ENCODE assay signal across 21 mouse cellular contexts in genomic region chr12:80932865-80933264, GRCm38 (mm10). TPM values are rescaled to one million over a fixed set of nuclear protein-coding genes. Genes with fewer than 3 reads are reported as not detected.
"Had no signal": no experiment of that assay in that cellular context is flagged by ENCODE, and none has a peak within 500 bp of the region (broad histone marks: within the 10 kb centered on the region; RNA-seq: fewer than 3 reads in every experiment).

No protein-coding gene starts in this region.

- H3K4me2 ChIP-seq: lung, embryonic 14.5 days; midbrain, embryonic 12.5 days; neural tube, embryonic 13.5 days; neural tube, embryonic 15.5 days had no signal

- H3K4me3 ChIP-seq: midbrain, embryonic 10.5 days; midbrain, embryonic 12.5 days; myocyte; neural tube, embryonic 13.5 days; neural tube, embryonic 15.5 days had no signal

- DNase-seq: lung, embryonic 14.5 days; lung, postnatal 10 days; lung, postnatal 4 days; midbrain, embryonic 14.5 days; retina, postnatal 1 day; right cerebral cortex, adult 18-20 months; right cerebral cortex, postnatal 25 days; right cerebral cortex, postnatal 4 days; spleen, adult 18-20 months; thymus, adult 18-20 months; thymus, postnatal 14 days; thymus, postnatal 36 days had no signal

- H3K27ac ChIP-seq: midbrain, embryonic 10.5 days; midbrain, embryonic 12.5 days; neural tube, embryonic 13.5 days; neural tube, embryonic 15.5 days had no signal

- H3K9me3 ChIP-seq: midbrain, embryonic 10.5 days; midbrain, embryonic 12.5 days; neural tube, embryonic 13.5 days; neural tube, embryonic 15.5 days had no signal

- H3K9ac ChIP-seq: lung, embryonic 14.5 days; midbrain, embryonic 12.5 days; neural tube, embryonic 13.5 days; neural tube, embryonic 15.5 days had no signal

- H3K36me3 ChIP-seq: midbrain, embryonic 10.5 days; midbrain, embryonic 12.5 days; neural tube, embryonic 13.5 days; neural tube, embryonic 15.5 days had no signal

- H3K27me3 ChIP-seq: midbrain, embryonic 12.5 days; neural tube, embryonic 13.5 days; neural tube, embryonic 15.5 days had no signal

- ATAC-seq: midbrain, embryonic 16.5 days had no signal

- H3K4me1 ChIP-seq: midbrain, embryonic 10.5 days; midbrain, embryonic 12.5 days; neural tube, embryonic 13.5 days; neural tube, embryonic 15.5 days had no signal

RNA-seq across cellular contexts. Expression of gene Slc10a1, which starts 35.6 kb away (rescaled TPM):
- total RNA-seq: megakaryocyte, adult 5-6 weeks; megakaryocyte-erythroid progenitor cell, adult 5-6 weeks had no signal
- polyA plus RNA-seq: small intestine, adult 2 months had no signal
